Mouse (Mus musculus) heart, postnatal 25 days (tissue): ENCODE measurements around the gene Mast2. TPM values are rescaled to one million over a fixed set of nuclear protein-coding genes. Genes with fewer than 3 reads are reported as not detected.

Experiments
- DNase-seq: peaks from one replicate; pipeline ENCODE4 v3.0.0; 2022; ENCODE audit warnings: low spot score
- intact Hi-C: fragments of 180-260 bp; cut with DNase I; formaldehyde crosslinking; loops from one replicate; pipeline ENCODE4 v1.15.1; 2025
- total RNA-seq, 2 experiments: library from RNA; stranded (reverse); gene quantifications; 2 replicates each; pipeline ENCODE4 v1.2.3; 2021

Mast2 gene
- 100 to 1,000 TPM; 118 to 119 TPM for total RNA-seq

GRCm38 (mm10) chr4:116464126-116464981 is at the start of gene Mast2:
TSS of gene Mast2 (minus strand) at chr4:116464183.
- intact Hi-C loops: loop anchor here (2.0 to 5.0 kb wide), 2 partner anchors 42 to 93 kb away; partner anchors contain the start of genes Gpbp1l1, Ipp and Tmem69
- DNase-seq: peak; percentile 75

- intact Hi-C loops: loop anchor here (2.0 to 5.0 kb wide), 2 partner anchors 43 to 50 kb away; partner anchors contain the start of genes Gpbp1l1, Mast2 and Tmem69
- DNase-seq: peak; percentile 89
Measured at GRCm38 (mm10) chr4:116507425-116508218, 43.6 kb upstream of the Mast2 start, which contains the start of gene Ipp. TSS of gene Ipp (plus strand) at chr4:116507549.

- intact Hi-C loops: loop anchor here (2.0 to 5.0 kb wide), 2 partner anchors 42 to 50 kb away; partner anchors contain the start of genes Gpbp1l1, Mast2 and Tmem69
- no peak for DNase-seq
Measured at GRCm38 (mm10) chr4:116506886-116507424, 43.0 kb upstream of the Mast2 start.

GRCm38 (mm10) chr4:116499978-116500377 is 36.0 kb upstream of the Mast2 start:
- intact Hi-C loops: no loop called here
- no peak for DNase-seq

- no peak for DNase-seq
- intact Hi-C loops: no loop called here
Measured at GRCm38 (mm10) chr4:116493646-116494045, 29.7 kb upstream of the Mast2 start.

- no peak for DNase-seq
Measured at GRCm38 (mm10) chr4:116492460-116492859, 28.5 kb upstream of the Mast2 start.

GRCm38 (mm10) chr4:116491886-116492285 is 27.9 kb upstream of the Mast2 start:
- no peak for DNase-seq
- intact Hi-C loops: no loop called here

More at GRCm38 (mm10) chr4:116492460-116492859, 28.5 kb upstream of the Mast2 start:
- intact Hi-C loops: no loop called here

- DNase-seq: peak; percentile 20
Measured at GRCm38 (mm10) chr4:116491119-116491536, 27.1 kb upstream of the Mast2 start.

GRCm38 (mm10) chr4:116483476-116483875 is 19.5 kb upstream of the Mast2 start:
- intact Hi-C loops: no loop called here
- DNase-seq: no peak

More at GRCm38 (mm10) chr4:116491119-116491536, 27.1 kb upstream of the Mast2 start:
- intact Hi-C loops: no loop called here

- no peak for DNase-seq
- intact Hi-C loops: no loop called here
Measured at GRCm38 (mm10) chr4:116481322-116481721, 17.3 kb upstream of the Mast2 start.

GRCm38 (mm10) chr4:116463231-116464125 is 505 bp downstream of the Mast2 start:
- intact Hi-C loops: loop anchor here (2.0 to 5.0 kb wide), 2 partner anchors 43 to 94 kb away; partner anchors contain the start of genes Gpbp1l1, Ipp and Tmem69
- peak; percentile 10 for DNase-seq

GRCm38 (mm10) chr4:116461943-116462342 is 2.0 kb downstream of the Mast2 start:
- DNase-seq: no peak
- intact Hi-C loops: loop anchor here (5.0 kb wide), 1 partner anchor 95 kb away; the partner anchor contains the start of genes Gpbp1l1 and Tmem69

- no peak for DNase-seq
- intact Hi-C loops: no loop called here
Measured at GRCm38 (mm10) chr4:116451553-116451952, 12.4 kb downstream of the Mast2 start.

GRCm38 (mm10) chr4:116449951-116450350 is 14.0 kb downstream of the Mast2 start:
- intact Hi-C loops: loop anchor here (5.0 kb wide), 1 partner anchor 278 kb away; the partner anchor contains the start of genes 1700042G07Rik and Gm49337
- DNase-seq: no peak

- no peak for DNase-seq
- intact Hi-C loops: loop anchor here (5.0 kb wide), 1 partner anchor 276 kb away; the partner anchor contains the start of genes 1700042G07Rik and Gm49337
Measured at GRCm38 (mm10) chr4:116448673-116449072, 15.3 kb downstream of the Mast2 start.

- intact Hi-C loops: no loop called here
Measured at GRCm38 (mm10) chr4:116439383-116439782, 24.6 kb downstream of the Mast2 start.

GRCm38 (mm10) chr4:116438561-116438960 is 25.4 kb downstream of the Mast2 start:
- intact Hi-C loops: no loop called here
- DNase-seq: no peak

More at GRCm38 (mm10) chr4:116439383-116439782, 24.6 kb downstream of the Mast2 start:
- no peak for DNase-seq

GRCm38 (mm10) chr4:116435626-116436025 is 28.4 kb downstream of the Mast2 start:
- intact Hi-C loops: no loop called here

GRCm38 (mm10) chr4:116422186-116422585 is 41.8 kb downstream of the Mast2 start:
- intact Hi-C loops: no loop called here

More at GRCm38 (mm10) chr4:116435626-116436025, 28.4 kb downstream of the Mast2 start:
- DNase-seq: no peak

More at GRCm38 (mm10) chr4:116422186-116422585, 41.8 kb downstream of the Mast2 start:
- no peak for DNase-seq
